Mouse (Mus musculus): ENCODE measurements around the gene Cidec.

- TF ChIP-seq USF1 (IDR thresholded peaks at IDR 0.05; ENCODE audit: low read depth) (no peak), MYOG (IDR thresholded peaks at IDR 0.05; ENCODE audit: control insufficient read depth, extremely low read depth, insufficient read length) (no peak), MAX (IDR thresholded peaks at IDR 0.05) (no peak), CTCF (IDR thresholded peaks at IDR 0.05; ENCODE audit: control insufficient read depth, insufficient read depth, insufficient read length) (no peak), MYOD1 (IDR thresholded peaks at IDR 0.05; ENCODE audit: control insufficient read depth, insufficient read length, low read depth) (no peak), FOSL1 (IDR thresholded peaks at IDR 0.05; ENCODE audit: insufficient read depth, low read length, poor library complexity, severe bottlenecking) (no peak)
Measured at GRCm38 (mm10) chr6:113434691-113435090, 869 bp downstream of the Cidec start.
